Mouse (Mus musculus) right cerebral cortex, postnatal 36 days (tissue): ENCODE results near the gene Ralgps2.

Experiments
- DNase-seq, 2 experiments: peaks; one replicate each; pipeline ENCODE4 v3.0.0; 2022; ENCODE audit warnings: low spot score in 2 of 2, mixed read lengths in 1 of 2

The Ralgps2 gene

GRCm38 (mm10) chr1:156813485-156813884 is 125.9 kb downstream of the Ralgps2 start:
- no peak for DNase-seq

- DNase-seq: no peak
Measured at GRCm38 (mm10) chr1:156812716-156813115, 126.7 kb downstream of the Ralgps2 start.

DNA sequence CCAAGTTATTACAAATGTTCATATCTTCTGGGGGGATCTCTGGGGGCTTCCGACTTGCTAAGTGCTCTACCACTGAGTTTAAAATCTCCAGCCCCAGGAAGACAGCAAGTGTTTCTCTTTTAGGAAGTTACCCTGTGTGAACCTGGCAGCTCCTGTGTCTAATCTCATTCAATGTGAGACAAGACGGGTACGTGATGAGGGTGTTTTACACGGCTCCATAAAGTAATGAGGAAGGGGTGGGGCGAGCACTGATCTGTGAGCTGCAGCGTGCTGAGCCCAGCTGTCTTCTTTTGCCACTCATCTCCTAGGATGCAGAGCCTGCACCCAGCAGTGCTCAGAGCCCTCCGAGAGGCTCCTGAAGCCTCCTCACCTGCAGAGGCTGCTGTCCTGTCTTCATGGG is 127.5 kb downstream of the Ralgps2 start:
- no peak for DNase-seq

GRCm38 (mm10) chr1:156808332-156808731 is 131.1 kb downstream of the Ralgps2 start:
- DNase-seq: no peak

DNA sequence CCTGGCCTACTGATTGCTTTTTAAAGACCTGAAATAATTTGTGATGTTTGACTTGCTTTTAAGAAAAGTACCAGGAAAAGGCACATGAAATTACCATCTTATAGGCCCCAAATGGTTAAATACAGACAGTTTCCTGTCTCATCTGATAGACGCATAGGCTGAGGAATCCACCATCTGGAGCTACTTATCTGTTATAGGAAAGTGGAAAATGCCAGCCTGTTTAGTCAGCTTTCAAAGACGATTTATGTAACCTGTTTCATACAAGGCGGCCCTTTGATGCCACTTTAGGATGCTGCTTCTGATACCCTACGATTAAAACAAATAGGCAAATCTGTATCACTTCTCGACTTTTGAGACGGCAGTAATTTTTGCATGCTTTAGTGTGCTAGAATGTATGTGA is 138.2 kb downstream of the Ralgps2 start:
- DNase-seq: no peak

GRCm38 (mm10) chr1:156796251-156796650 is 143.2 kb downstream of the Ralgps2 start:
- DNase-seq: no peak

- no peak for DNase-seq
Measured at GRCm38 (mm10) chr1:156789844-156790490, 149.5 kb downstream of the Ralgps2 start.

DNA sequence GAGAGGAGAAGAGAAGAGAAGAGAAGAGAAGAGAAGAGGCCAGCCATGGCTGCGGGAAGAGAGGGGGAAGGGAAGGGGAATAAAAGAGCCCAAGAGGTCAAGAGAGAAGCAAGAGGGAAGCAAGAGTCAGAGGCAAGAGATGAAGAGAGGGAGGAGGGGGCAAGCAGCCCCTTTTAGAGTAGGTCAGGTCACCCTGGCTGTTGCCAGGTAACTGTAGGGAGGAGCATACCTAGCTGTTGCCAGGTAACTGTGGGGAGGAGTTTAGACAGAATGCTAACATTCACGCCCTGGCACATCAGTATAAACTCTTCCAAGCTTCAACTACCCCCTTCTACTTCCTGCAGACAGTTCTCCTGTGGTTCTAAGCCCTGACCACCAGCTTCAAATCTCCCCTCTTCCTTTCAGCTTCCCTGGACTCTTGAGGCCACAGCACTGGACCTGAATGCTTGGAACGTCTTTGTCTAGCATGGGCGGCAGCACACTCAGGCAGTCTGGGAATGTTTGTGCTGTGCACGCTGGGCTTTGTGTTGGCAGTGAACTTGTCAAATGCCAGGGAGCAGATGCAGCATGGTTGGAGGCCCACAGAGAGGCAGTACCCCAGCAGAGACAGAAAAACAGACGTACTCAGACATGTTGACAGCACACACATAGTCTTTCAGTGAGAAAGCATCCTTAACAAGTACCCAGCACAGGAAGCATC is 152.1 kb downstream of the Ralgps2 start:
- no peak for DNase-seq

GRCm38 (mm10) chr1:156786074-156786473 is 153.4 kb downstream of the Ralgps2 start:
- no peak for DNase-seq

GRCm38 (mm10) chr1:156784974-156785373 is 154.5 kb downstream of the Ralgps2 start:
- no peak for DNase-seq

DNA sequence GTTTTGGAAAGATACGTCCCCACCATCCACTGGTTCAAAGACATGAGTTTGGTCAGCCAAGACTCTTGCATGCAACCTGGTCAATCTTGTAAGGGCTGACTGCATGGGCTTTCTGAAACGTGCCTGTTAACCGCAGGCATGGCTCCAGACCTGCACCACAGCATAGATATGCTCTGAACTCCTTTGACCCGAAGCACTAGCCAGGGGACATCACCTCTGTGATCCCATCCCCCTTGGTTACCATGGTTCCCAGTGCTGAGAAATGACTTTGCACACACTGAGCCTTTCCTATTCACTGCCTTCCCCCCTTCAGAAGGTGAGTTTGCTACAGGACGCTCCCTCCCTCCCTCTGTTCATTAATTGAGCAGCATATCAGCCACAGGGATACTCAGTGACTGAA is 155.3 kb downstream of the Ralgps2 start:
- DNase-seq: no peak

- no peak for DNase-seq
Measured at GRCm38 (mm10) chr1:156781971-156782850, 157.2 kb downstream of the Ralgps2 start.

DNA sequence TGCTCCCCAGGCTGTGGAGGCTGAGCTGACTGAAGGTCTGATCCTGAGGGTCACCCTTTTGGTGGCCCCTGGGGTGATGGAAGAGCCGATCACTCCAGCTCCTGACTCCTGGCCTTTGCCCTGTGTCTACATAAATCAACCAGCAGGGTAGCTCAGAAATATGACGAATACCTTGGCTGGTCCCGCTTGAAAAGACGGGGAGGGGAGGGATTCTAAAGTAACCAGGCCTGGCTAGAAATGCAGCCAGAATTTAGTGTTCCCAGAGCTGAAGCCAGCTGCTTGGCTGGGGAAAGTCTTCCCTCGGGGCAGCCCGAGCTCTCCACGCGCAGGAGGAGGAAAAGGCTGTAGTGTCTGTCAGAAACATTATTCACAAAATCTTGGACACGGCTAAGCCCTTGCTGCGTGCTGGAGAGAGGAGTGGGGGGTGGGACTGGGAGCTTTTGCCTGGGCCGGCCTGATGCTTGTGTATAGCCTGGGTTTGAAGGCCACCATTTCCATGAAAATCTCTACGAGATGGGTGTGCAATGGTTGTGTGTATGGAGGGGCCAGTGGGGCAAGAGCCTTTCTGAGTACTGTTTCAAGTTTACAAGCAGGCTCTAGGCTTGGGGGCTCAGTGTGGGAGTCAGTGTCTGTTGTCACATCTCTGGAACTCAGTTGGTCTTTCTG is 158.2 kb downstream of the Ralgps2 start:
- no peak for DNase-seq

DNA sequence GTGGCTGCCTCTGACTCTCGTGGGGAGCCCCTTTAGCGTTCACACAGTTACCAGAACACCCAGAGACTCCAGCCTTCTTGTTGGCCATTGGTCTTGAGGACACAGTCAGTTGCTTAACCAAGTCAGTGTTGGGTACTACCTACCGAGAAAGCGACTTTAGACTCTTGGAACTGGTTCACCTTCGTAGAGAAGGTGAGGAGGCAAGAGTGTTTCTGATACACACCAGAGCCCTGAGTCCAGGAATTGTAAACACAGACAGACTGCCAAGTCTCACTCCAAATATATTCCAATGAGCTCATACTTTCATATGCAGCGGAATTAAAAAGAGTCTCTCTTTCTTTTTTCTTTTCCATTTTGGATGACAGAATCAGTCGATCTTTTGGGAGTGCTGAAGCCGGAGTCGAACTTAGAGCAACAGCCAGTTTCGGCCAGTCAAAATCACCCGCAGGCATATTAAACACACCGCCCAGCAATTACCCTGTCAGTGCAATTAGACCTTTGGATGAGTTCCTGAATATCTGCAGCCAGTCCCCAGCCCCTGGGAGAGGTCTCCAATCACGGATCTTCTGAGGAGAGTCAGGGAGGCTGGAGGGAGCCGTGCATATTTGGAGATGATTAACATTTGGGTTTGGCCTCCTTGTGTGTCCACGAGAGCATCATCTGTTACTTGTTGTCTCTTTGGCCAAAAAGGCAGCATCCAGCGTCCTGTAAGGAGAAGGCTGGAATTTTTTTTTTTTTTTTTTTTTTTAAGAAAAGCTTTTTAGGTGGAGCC is 159.0 kb downstream of the Ralgps2 start:
- no peak for DNase-seq

- DNase-seq: no peak
Measured at GRCm38 (mm10) chr1:156779595-156779994, 159.8 kb downstream of the Ralgps2 start.

DNA sequence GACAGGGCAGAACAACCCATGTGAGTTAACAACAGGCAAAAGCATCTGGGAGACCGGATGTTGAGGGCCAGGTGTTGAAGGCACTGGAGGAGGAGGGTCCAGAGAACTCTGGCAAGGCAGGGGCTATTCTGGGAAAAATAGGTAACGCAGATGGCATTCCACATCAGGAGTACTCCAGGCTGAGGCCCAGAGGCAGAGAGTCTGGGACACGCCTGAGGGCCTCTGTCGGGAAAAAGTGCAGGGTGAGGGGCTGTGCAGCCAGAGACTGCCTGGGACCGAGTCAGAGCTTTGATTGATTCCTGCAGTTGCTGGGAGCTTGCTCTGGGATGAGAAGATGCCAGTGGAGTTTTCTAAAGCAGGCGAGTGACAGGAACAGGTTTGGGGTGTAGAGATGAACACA is 160.4 kb downstream of the Ralgps2 start:
- DNase-seq: no peak

DNA sequence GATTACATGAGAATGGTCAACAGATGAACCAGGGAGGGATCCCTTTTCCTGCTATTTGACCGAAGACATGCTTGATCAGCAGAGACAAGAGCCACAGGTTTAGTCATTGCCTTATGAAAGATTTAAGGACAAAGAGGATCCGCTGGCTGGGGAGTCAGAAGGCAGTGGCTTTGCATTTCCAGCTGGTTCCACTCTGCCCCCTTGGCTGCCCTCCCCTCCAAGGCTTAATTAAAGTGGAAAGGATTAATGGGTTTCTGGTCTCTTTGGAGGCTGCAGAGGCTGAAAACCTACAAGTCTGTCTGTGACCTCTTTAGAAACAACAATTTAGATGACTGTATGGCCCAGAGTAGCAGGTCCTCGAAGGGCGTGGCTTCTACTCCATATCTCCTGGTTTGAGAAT is 161.5 kb downstream of the Ralgps2 start:
- DNase-seq: no peak

GRCm38 (mm10) chr1:156775983-156776382 is 163.4 kb downstream of the Ralgps2 start:
- no peak for DNase-seq

- DNase-seq: no peak
Measured at GRCm38 (mm10) chr1:156775190-156775589, 164.2 kb downstream of the Ralgps2 start.

DNA sequence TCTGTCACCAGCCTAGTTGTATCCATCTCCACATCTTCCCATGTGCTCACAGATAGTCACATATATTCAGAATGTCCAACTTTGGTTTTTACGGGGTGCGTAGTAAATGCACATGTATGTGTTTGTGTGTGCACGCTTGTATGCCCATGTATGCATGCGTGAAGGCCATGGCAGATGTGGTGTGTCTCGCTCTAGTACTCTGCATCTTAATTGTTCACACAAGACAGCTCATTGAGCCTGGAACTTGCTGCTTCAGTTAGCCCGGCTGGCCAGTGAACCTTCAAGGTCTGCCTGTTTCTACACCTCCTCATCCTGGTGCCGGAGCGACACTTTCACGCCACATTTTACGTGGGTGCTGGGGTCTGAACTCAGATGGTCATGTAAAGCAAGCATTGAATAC is 168.6 kb downstream of the Ralgps2 start:
- DNase-seq: no peak

DNA sequence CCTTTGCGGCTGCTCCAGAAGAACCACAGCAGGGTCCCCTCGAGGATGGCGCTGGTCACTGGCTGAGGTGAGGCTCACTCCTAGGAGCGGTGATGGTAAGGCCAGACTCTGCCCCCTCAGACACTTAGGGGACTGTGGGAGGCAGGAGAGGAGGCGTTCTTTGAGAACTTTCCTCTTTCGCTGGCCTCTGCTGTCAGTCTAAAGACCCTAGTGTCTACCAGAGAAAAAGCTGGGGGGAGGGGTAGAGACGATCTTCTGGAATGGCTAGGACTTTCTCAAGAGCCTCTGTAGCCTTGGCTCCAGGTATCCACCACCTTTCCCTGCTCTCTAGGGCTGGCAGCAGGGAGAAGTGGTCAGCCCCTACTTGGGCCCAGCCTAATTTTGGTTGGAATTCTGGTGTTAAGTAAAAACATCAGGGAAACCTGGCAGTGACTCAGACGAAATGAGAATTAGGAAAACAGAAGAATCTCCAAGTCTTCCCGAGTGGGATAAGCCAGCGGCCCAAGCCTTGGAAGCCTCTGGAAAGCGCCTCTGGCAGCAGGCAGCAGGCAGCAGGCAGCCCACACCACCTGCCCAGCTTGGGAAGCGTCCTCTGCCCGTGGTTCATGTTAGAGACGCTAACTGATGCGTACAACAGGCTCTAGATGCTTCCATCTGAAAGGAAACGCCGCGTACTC is 169.7 kb downstream of the Ralgps2 start:
- no peak for DNase-seq
